Mouse (Mus musculus) embryonic facial prominence, embryonic 12.5 days (tissue): ENCODE measurements around the gene Tex9. TPM values are rescaled to one million over a fixed set of nuclear protein-coding genes. Genes with fewer than 3 reads are reported as not detected.
A peak's percentile ranks its signal among the peaks of the same experiment; 100 is the strongest.
"Not testable (repeated sequence)": the region's sequence is repeated elsewhere in the genome, so short reads cannot be mapped to it uniquely, and the experiment has no call there.

Experiments
- ATAC-seq: fragments of 200-750 bp; cut with Nextera tagmentation; 2 replicates; pipeline ENCODE4 v1.8.0; 2017; ENCODE audit not compliant: insufficient number of reproducible peaks, insufficient read depth, low FRiP score, low TSS enrichment
- H3K27ac ChIP-seq: fragments of 300-500 bp; sonication (generic); 2 replicates; pipeline ENCODE4 v1.5.1; 2016; ENCODE audit warnings: mild to moderate bottlenecking
- H3K27me3 ChIP-seq: fragments of 300-500 bp; sonication (generic); 2 replicates; pipeline ENCODE4 v1.6.1; 2016; ENCODE audit warnings: mild to moderate bottlenecking, moderate library complexity
- H3K36me3 ChIP-seq: fragments of 300-500 bp; sonication (generic); 2 replicates; pipeline ENCODE4 v1.6.1; 2016; ENCODE audit warnings: mild to moderate bottlenecking
- H3K4me1 ChIP-seq: fragments of 300-500 bp; sonication (generic); 2 replicates; pipeline ENCODE4 v1.6.1; 2016
- H3K4me2 ChIP-seq: fragments of 300-500 bp; sonication (generic); replicated peaks from 2 replicates; pipeline ENCODE4 v1.6.1; 2016; ENCODE audit warnings: mild to moderate bottlenecking, moderate library complexity
- H3K4me3 ChIP-seq: fragments of 300-500 bp; sonication (generic); 2 replicates; pipeline ENCODE4 v1.5.1; 2016; ENCODE audit warnings: mild to moderate bottlenecking
- H3K9ac ChIP-seq: fragments of 300-500 bp; sonication (generic); 2 replicates; pipeline ENCODE4 v1.6.1; 2016; ENCODE audit warnings: mild to moderate bottlenecking, moderate library complexity
- H3K9me3 ChIP-seq: fragments of 300-500 bp; sonication (generic); 2 replicates; pipeline ENCODE4 v1.6.1; 2016; ENCODE audit warnings: mild to moderate bottlenecking, moderate library complexity
- WGBS: fragments of 180-500 bp; shearing (Covaris S2); methylation state at CpG from one replicate; pipeline ENCODE4 v1.1.7; 2016; 5-methylcytosine and 5-hydroxymethylcytosine counted together
- microRNA-seq: library from miRNA; unstranded; fragments of <30 nt; microRNA quantifications from one replicate; pipeline ENCODE4, GENCODE M21; 2017
- polyA plus RNA-seq: library from polyadenylated mRNA; unstranded; fragments of >200 nt; fragmentation: Nextera tagmentation; extraction: Ambion mirVana; gene quantifications from 2 replicates; pipeline ENCODE4 v1.2.1, GENCODE M21; 2016

The Tex9 gene
- polyA plus RNA-seq, 1 experiment from 2014 or later, result 52.9 TPM

GRCm38 (mm10) chr9:72404446-72404845 lies 87.6 kb downstream of the Tex9 start:
- 90% methylated on average over 8 of the region's 8 CpGs for WGBS

GRCm38 (mm10) chr9:72403421-72403820 lies 88.6 kb downstream of the Tex9 start:
- ATAC-seq, result no peak
- Histone ChIP-seq H3K9ac (no peak overlapping the region), H3K27ac (no peak overlapping the region), H3K9me3 (no peaks in the 10 kb centered on the region), H3K27me3 (no peaks in the 10 kb centered on the region), H3K4me2 (no peak overlapping the region), H3K4me3 (no peak overlapping the region), H3K36me3 (no peaks in the 10 kb centered on the region), H3K4me1 (no peaks in the 10 kb centered on the region)
- 76% methylated on average over 6 of the region's 6 CpGs for WGBS

More at GRCm38 (mm10) chr9:72404446-72404845, 87.6 kb downstream of the Tex9 start:
- no peak overlapping the region for H3K4me2 ChIP-seq
- H3K27ac ChIP-seq, result 0 out of 2 replicates have a peak overlapping the region, but pooled peaks have one; percentile 6
- H3K9ac ChIP-seq, result no peak overlapping the region
- no peaks in the 10 kb centered on the region for H3K27me3 ChIP-seq
- H3K4me3 ChIP-seq, result no peak overlapping the region
- no peaks in the 10 kb centered on the region for H3K4me1 ChIP-seq
- no peak for ATAC-seq
- no peaks in the 10 kb centered on the region for H3K36me3 ChIP-seq
- H3K9me3 ChIP-seq, result no peaks in the 10 kb centered on the region

- H3K9ac ChIP-seq, H3K27ac ChIP-seq, H3K9me3 ChIP-seq, H3K4me3 ChIP-seq, H3K36me3 ChIP-seq, H3K4me2 ChIP-seq, ATAC-seq, H3K27me3 ChIP-seq, H3K4me1 ChIP-seq: not testable (repeated sequence)
- WGBS, result 79% methylated on average over 4 of the region's 4 CpGs
These were observed 90.2 kb downstream of the Tex9 start for GRCm38 (mm10) chr9:72401769-72402168.

Small RNA genes lying within 50 kb of the gene (microRNA-seq; reads per million reads assigned to microRNA genes)
- gene Gm28010, result not detected

Other genes with a start within 250 kb of the Tex9 start
- gene Zfp280d, start 217.4 kb downstream of the Tex9 start, polyA plus RNA-seq, result 56.4 and 57.0 TPM in 2 replicates
- 33.4 and 33.6 TPM in 2 replicates for gene Mns1, start 54.2 kb downstream of the Tex9 start, polyA plus RNA-seq
- 14.6 TPM in 2 replicates for gene Rfx7, start 40.0 kb upstream of the Tex9 start, polyA plus RNA-seq
- gene Nedd4, start 170.1 kb upstream of the Tex9 start, polyA plus RNA-seq, result 722 and 756 TPM in 2 replicates